Mouse (Mus musculus): ENCODE measurements around the gene Lmnb2.

Lmnb2 gene

DNA sequence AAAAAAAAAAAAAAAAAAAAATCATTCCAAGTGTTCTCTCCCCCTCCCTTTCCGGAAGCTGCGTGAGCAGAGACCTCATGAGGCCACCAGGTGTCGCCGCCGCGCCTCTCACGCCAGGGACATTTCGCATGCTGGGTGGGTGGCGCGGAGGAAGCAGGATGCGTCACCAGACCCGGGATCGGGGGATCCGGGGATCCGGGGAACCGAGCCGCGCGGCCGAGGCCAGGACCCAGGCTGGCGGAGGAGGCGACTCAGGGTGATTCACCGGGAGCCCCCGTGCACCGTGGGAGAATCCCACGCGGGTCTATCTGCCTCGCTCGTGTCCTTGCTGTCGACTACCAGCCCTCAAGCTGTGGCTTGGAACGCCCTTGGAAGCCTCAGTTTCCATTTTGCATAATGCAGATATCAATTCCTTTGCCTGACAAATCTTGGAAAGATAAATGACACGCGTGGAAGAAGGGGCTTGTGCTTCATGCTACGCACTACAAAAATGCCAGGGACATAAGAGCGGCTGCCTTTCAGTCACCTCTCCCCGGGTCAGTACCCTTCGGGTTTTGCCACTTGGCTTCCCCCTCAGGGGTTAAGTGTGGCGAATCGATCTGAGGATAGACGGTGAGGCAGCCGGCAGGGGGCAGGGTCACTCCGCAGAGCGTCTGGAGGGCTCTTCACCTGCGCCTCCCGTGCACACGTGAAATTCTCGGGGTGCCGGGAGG is 10.7 kb upstream of the Lmnb2 start:
- DNase-seq = peak; percentile 92

DNA sequence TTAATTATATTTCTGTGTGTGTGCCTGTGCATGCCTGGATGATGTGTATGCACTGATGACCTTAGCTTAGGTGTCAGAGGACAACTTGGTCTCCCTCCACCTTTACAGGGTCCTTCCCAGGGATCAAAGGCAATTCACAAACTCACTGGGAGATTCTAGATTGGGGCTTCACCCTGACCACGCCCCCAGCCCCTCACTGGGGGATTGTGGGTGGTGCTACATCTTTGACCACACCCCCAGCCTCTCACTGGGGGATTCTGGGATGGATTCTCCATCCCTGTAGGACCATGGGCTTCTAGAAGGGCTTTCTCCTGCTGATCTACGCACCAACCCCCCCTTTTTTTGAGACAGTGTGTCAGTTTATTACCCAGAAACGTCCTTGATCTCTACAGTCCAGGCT is 7.4 kb upstream of the Lmnb2 start:
- no peak for DNase-seq

DNA sequence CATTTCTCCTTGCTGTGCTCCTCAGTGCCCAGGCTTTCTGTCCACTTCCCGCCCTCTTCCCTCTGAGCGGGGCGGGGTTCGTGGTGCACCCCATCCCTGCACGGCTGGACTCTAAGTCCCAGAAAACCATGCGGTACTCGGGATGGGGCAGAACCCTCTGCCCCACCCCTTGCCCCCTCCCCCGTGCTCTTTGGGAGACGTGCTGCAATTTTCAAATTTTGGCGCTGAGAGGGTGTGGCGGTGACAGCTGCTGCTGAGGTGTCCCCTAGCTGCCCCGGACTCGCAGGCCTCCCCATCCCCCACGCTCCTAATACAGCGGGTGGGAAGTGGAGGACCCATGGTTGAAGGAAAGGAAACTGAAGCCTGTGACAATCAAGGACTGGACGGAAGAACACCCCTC is 3.9 kb upstream of the Lmnb2 start:
- DNase-seq = no peak

DNA sequence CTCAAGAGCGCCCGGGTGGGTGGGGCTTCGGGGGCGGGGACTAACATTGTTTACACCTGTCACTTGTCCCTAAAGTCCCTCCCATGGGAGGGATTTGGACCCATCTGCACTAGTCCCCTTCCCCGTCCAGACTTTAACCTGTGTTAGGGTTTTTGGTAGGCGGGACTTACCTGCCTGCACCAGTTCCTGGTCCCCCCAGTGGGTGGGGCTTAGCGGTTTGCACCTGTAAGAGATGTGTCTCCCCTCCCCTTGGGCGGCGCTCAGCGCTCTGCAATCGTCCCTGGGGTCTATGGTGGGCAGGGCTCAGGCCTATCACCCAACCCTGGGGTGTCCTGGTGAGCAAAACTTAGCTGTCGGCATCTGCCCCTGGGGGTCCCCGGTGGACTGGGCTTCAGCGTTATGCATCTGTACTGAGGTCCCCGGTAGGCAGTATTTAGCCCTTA is 688 bp downstream of the Lmnb2 start:
- no peak for DNase-seq

DNA sequence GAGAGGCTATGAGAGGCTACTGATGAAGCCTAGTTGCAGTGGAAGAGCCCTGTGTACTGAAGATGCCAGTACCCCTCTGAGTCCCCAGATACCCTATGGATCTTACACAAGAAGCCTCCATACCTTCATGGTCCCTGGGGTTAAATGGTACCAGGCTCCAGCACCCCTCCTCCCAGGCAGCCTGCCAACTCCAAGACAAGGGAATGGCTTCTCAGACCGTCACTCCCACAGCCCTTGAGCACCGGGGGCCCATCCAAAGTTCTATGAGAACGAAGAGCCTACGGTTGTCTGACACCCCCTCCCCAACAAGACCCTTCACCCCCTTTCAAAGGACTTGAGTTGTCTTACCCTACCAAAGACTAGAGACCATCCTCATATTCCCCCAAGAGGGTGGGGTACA is 2.3 kb downstream of the Lmnb2 start:
- DNase-seq = no peak

DNA sequence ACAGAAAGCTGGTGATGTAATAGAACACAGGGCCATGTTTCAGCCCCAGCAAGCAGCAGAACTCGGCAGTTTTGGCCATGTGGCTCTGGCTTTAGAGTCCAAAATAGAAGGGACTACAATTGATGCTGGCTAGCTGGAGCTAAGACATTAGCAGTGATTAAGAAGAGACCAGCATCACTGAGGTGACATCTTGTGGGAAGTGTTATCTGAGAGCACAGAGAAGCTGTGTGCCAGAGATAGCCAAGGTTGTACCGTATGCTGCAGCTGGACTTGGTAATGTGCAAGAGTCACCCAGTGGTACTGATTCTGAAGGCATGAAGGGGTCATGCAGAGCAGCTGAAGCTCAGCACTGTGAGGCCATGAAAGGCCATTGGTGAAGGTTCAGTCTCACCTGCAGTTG is 2.8 kb downstream of the Lmnb2 start:
- DNase-seq = no peak

DNA sequence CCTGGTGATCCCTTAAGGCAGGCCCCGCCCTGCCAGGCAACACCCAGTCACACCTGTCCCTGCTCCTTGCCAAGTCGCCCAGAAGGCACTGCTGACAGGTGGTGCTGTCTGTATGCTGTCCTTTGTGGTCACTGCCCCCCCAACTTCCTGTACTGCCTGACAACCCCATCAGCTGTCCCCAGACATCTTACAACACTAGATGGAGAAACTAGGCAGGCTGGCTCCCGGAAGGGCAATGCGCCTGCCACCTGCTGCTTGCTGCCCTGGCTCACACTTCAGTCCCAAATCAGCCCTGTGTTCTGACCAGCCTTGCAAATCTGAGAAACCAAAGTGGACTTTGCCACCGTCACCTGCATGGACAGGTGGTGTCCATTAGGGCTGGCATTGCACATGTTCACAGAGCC is 3.8 kb downstream of the Lmnb2 start:
- peak; percentile 61 for DNase-seq

DNA sequence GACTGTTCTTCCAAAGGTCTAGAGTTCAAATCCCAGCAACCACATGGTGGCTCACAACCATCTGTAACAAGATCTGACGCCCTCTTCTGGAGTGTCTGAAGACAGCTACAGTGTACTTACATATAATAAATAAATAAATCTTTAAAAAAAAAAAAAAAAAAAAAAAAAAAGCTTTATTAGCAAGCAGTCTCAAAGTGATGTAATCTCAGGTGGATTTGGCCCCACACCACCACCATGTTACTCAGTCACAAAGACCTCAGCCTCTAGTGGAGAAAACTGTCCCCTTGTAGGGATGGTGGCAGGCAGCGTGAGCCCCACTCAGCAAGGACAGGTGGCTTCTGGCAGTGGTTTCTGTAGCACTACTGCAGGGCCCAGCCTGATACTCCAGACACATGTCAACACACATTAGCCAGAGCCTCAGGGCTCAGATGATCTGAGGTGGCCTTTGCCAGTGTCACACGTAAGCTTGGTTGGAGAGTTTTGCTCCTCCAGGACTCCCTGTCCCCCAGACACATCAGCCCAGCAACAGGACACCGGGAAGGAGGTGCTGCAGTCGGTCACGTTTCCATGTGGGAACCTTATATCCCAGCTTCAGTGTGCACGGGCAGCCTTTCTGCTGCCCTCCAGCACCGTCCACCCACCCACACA is 4.6 kb downstream of the Lmnb2 start:
- DNase-seq = no peak

DNA sequence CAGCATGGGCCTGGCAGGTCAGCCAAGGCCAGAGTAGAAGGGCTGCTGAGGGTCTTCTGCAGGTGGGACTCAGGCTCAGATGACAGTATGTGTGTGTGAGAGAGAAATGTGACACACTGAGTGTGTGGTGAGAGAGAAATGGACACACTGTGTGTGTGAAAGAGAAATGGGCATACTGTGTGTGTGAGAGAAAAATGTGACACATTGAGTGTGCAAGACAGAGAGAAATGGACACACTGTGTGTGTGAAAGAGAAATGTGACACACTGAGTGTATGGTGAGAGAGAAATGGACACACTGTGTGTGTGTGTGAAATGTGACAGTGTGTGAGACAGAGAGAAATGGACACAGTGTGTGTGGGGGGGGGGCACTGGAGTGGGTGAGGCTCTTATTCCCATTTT is 6.2 kb downstream of the Lmnb2 start:
- no peak for DNase-seq

DNA sequence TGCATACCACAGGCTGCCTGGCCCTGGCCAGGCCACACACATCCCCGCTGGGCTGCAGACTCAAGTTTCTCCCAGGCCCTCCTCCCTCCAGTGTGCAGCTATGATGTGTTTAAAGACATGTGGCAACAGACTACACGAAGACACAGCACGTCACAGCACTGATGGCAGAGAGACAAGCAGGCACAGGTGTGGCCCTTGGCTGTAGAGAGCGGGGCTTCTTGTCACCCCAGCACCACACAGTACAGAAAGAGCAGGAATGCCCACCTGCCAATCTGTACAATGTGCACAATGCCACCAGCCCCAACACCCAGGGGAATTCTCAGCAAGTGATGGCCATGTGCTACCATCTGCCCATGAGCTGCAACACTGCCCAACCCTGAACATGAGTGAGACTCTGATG is 6.7 kb downstream of the Lmnb2 start:
- no peak for DNase-seq

DNA sequence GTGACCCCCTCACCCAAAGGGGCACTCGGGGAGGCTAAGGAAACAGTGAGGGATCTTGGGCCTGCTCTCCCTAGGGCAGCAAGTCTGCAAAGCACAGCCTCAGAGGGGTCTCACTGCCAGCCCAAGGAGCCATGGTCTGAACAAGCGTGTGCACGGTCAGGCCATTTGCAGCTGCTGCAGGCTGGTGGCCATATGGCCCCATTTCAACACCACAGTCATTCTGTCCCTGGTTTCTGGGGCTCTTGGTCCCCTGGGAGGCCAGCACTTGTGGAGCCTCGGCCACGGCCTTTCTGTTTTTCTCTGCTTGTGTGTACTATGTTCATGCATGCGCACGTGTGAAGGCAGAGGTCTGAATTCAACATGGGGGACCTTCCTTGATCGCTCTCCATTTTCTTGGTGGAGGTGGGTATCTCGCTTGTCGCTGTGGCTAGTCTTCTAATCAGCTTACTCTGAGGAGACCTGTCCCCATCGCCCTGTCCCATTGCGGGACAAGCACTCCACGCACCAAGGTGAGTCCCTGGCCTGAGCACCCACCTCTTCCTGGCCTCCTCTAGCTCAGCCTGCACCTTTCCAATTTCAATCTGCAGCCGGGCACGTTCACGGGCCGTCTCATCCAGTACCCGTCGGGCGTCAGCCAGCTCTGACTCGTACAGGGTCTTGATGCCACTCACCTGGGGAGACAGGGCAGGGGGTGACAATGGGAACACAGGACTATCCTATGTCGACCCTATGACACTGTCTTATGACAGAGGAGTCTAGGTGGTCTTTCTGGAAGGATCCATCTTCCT is 8.5 kb downstream of the Lmnb2 start:
- DNase-seq = no peak

DNA sequence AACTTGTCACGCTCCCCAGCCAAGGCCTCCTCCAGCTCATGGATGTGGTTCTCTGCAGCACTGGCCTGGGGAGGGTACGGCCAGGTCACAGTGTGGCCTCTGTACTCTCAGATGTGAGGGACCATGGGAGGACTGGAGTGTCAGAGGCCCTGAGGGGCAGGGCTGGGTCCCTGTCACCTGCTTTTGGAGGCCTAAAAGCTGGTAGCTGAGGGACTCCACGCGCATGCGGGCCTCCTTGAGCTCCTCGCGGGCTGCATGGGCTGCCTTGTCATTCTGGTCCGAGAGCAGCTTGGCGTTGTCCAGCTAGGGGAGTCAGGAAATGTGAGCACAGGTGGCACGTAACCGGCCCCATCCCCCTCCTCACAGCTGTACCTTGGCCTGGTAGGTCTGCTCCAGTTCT is 13.3 kb downstream of the Lmnb2 start:
- DNase-seq = no peak

DNA sequence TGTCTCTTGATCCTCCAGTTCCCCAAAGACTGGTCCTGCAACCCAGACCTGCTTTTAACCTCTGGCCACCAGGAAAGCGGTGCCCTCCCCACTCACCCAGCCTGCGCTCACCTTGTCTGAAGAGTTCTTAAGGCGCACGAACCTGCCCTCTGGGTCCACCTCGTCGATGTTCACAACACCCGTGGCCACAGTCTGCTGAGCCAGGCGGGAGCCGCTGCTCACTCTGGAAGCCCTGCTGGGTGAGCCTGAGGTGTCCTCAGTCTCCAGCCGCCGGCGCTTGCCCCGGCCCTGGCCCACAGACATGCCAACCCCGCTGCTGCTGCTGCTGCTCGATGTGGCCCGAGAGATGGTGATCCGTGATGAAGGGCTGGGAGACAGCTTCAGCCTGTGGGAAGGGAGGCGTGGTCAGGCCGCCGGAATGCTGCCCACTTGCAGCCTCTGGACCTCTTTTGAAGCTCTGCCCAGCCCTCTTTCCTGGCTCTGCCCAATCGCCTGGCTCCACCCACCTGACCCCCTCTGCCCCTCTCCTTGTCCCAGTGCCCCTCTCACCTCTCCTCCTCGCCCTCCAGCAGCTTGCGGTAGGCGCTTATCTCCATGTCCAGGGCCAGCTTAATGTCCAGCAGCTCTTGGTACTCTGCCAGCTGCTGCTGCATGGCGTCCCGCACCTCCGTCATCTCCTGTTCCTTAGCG is 13.9 kb downstream of the Lmnb2 start:
- DNase-seq = no peak

DNA sequence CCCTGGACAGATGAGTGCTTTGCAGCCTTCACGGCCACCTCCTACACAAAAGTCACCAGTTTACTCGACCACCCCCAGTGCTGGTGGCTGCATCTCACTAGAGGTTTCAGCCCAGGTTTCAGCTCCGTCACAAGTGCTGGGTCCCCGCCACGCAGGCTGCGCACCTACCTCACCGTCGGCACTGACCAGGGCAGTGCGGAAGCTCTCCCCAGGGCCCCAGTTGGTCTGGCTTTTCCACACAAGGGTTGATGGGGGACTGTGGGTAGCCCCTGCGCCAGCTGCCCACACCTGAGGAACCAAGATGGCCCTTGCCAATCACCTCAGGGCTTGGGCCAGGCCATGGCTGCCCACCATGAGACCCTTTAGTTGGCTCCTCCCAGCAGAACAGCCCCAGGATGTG is 14.8 kb downstream of the Lmnb2 start:
- DNase-seq = no peak

DNA sequence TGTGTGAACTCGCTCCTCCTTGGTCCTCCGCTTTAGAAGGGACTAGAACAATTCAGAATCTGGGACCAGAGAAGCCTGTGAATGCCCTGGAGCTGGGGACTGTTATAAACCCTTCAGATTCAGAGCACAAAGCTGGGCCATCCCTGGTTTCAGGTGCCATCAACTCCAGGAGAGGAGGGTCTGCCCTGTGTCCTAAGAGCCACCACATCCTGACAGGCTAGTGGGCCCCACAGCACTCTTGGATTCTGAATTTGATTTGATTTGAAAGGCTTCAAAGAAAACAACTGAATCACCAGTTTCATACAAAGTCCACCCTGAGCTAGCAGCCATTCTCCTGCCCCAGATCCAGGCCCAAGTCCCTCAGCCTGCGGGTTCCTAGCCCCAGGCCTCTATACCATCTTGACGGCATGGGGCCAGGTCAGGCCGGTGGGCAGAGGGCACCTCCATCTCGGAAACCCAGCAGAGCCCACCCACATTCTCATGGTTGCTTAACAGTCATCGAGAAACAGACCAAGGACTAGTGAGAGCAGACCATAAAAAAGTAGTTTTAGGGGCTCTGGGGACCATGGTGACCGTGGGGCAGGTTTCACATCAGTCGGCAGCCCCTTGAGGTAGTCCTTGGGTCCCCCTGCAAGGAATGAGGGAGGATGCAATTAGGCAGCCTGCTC is 15.6 kb downstream of the Lmnb2 start:
- no peak for DNase-seq

DNA sequence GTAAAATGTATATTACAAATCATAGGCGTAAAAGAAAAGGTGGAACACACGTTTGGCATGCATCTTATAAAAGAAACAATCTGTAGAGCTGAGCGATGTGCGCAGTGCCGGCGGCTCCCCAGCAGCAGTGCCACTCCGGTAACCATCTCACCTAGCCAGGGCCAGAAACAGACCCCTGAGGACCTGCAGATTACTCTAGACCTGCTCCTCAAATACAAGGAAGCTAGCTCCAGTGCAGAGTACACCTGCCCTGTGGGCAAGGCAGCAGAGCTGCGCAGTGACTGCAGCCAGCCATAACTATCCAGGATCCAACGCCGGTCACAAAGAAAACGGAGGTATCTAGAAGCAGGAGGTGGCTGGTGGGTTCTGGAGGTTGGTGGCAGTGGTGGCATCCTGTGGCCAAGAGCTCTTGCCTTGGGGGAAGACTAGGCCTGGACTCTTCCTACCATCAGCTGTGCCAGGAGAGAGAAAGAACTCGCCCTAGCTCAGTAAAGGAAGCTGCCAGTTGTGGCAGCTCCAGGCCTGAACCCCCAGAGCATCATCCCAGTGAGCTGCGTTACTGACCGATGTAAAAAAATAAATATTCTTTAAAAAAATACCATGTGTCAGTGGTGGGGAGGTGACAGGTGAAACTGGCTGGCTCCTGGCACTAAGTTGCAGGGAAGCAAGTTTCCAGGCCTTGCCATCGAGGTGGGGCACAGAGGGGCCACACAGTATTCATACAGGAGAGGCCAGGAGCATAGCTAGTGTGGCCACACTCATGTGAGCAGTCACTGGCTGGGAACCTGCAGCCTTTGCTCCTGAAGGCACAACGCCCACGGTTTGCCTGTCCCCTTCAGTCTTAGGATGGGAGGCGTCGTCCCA is 16.4 kb downstream of the Lmnb2 start:
- DNase-seq = no peak

DNA sequence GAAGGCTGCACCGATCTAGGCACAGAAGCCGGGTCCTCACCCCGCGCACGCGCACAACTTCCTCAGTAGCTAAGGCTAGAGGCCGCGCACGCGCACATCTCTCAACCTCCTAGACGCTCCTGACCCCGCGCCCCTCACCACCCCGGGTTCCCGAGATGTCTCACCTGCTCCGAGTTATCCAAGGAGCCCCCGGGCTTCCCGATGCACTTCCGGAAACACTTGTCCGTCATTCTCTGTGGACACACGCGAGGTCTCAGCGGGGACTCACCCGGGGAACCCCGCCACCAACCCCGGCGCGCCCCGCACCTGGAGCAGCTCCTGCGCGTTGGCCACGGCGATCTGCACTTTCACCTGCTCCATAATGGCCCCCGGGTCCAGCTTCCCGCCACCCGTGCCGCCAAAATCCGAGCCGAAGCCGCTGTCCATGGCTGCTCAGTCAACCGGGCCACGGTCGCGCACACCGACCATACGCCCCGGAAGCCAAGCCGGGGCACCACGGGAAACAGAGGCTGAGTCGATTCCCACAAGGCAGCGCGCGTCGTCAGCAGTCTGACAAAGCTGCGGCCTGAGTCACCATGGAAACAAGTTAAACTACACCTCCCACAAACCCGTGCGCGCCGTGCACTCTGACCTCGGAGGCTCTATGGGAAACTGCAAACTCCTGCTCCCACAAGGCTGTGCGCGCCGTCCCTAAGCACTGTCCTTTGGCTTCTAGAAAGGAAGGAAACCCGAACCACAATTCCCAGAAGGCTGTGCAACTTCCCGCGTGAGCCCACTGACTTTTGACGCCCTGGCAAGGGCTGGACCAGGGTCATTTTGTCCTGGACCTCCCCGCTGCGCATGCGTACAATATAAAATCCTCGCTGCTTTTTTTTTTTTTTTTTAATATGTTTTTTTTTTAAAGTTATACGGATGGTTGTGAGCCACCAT is 17.5 kb downstream of the Lmnb2 start, which contains the start of gene Timm13:
Timm13 (minus strand) TSS at position 652 of the 930 bp plus-strand sequence.
- DNase-seq = peak; percentile 95

DNA sequence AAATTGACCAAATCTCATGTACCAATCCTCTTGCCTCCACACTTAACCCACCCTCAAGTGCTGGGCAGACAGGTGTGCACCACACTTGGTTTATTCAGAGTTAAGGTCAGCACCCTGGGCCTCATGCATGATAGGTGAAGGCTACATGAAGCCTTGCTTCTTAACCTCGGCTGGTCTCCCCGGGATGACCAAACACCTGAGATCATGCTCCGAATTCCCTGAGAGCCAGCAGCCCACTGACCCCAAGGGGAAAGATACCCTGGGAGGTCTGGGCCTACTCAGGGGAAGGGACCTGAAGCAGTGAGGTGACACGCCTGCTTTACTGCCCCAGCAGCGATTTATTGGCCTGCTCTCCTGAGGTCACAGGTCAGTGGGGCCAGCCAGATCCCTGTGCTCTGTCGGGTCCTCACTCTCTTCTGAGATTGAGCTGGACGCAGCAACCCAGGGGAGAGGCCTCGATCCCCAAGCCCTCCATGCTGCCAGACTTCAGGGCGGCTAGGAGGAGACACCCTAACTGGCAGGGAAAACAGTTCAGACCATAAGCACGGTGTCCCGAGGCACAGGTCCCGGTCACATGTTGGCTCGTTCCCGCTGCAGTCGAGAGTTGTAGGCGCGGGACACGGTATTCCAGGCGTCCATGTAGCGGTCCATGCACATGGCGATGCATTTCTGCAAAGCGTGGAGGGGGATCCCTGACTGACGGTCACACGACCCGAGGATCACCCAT is 18.3 kb downstream of the Lmnb2 start:
- DNase-seq = no peak

DNA sequence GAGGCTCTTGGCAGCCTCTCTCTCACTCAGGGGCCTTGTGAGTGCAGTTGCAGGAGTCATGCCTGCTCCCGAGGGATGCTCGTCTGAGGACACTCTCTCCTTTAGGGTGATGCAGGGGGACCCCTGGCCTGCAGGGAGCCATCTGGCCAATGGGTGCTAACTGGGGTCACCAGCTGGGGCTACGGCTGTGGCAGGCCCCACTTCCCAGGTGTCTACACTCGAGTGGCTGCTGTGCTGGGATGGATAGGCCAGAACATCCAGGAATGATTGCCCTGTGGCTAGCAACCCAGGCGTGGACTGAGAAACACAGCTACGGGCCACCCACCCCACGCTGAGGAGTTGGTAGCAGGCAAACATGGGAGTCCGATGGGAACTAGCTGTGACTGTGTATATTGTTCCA is 19.0 kb downstream of the Lmnb2 start:
- DNase-seq = no peak
